Mouse (Mus musculus): ENCODE data around the gene Gm21891.
"Not testable (repeated sequence)": the region's sequence is repeated elsewhere in the genome, so short reads cannot be mapped to it uniquely, and the experiment has no call there.

Gm21891 gene

DNA sequence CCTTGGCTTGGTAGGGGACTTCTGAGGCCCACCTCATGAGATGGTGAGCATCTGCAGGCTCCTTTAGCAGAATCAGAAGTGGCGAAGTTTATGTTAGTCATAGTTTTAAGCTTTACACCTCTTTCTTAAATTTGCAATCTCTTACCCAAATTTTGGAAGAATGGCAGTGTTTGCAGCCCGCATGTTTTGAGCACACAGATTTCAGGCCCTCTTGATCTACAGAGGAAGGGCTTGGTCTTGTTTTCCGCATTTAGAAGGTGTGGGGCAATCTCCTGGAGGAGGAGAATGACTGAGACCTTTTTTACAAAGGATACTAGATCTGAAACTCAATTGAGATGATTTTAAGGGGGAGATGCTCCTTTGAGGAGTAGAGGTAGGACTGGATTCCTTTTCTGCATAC lies at the start of gene Gm21891:
TSS of gene Gm21891 (minus strand) at position 101 of the 400 bp plus-strand sequence.
- DNase-seq (ENCODE audit: low read depth, low spot score): not testable (repeated sequence)

DNA sequence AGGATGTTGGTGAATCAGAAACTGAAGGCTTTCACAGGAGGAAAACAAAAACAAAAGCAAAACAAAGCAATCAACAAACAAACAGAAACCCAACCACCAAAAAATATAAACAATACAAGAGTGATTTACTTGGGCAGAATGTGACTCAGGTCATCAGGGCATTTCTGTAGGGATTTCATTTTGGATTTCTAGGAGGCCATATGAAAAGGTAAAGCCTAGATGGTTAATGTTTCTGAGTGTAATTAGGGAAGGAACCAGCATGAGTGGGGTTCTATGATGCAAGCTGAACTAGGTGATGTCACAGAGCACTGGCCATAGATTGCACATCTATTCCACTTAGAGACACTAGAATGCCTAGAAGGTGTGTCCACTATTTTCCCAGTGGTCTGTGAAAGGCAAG lies 28.4 kb upstream of the Gm21891 start, which contains the start of gene Gm21425:
TSS of gene Gm21425 (plus strand) at position 301 of the 400 bp plus-strand sequence.
- DNase-seq (ENCODE audit: low read depth, low spot score): not testable (repeated sequence)

Data from retina, adult 2 months (tissue).